Mouse (Mus musculus): ENCODE data around the gene Olfr378.

The Olfr378 gene

GRCm38 (mm10) chr11:73428377-73428776 is at the start of gene Olfr378:
Gene Olfr378 (minus strand): TSS chr11:73428477.
- no peak for DNase-seq (ENCODE audit: inconsistent age in 2 of 2, low spot score in 1 of 2)

DNA sequence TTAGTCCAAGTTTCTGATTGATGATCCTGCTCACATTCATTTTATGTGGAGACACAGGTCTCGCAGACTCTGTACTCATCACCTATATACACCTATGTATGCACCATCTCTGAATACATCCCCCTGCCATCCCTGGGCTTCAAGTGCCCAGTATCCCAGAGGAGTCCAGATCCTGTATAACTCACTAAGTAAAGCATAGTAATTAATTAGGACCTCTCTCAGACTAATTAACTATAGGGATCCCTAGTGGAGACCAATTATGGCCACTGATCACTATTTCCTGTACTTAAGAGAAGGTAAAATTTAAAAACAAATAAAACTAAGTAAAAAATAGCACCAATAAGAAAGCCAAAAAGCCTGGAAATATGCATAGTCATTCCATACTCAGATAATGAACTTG is 29.1 kb upstream of the Olfr378 start, which contains the start of gene Olfr380:
TSS of gene Olfr380 (minus strand) at position 101 of the 400 bp plus-strand sequence.
- no peak for DNase-seq (ENCODE audit: inconsistent age in 2 of 2, low spot score in 1 of 2)

- DNase-seq (ENCODE audit: inconsistent age in 2 of 2, low spot score in 1 of 2), result no peak
Measured at GRCm38 (mm10) chr11:73399514-73399913, 28.8 kb downstream of the Olfr378 start, which contains the start of gene Olfr1. Gene Olfr1 (minus strand): TSS chr11:73399614.

GRCm38 (mm10) chr11:73395374-73395773 is 32.9 kb downstream of the Olfr378 start:
- no peak for DNase-seq (ENCODE audit: inconsistent age in 2 of 2, low spot score in 1 of 2)
